Mouse (Mus musculus): ENCODE data around the gene Mrpl50.

GRCm38 (mm10) chr4:49553380-49553779 is 32.5 kb upstream of the Mrpl50 start:
- TF ChIP-seq GATA1 (IDR thresholded peaks at IDR 0.05; ENCODE audit: borderline replicate concordance, low read length) (no peak), FLI1 (IDR thresholded peaks at IDR 0.05; ENCODE audit: low read length) (no peak)

All from megakaryocyte, embryonic 14.5 days (primary cell).